Mouse (Mus musculus) lung, postnatal 25 days (tissue): Measurements from ENCODE around the gene Lamtor4.

ENCODE experiments used
- DNase-seq: peaks from one replicate; pipeline ENCODE4 v3.0.0; 2022; ENCODE audit warnings: low spot score

Lamtor4 gene

GRCm38 (mm10) chr5:138260834-138261233 is 5.6 kb downstream of the Lamtor4 start:
- no peak for DNase-seq

- DNase-seq: no peak
Observed at GRCm38 (mm10) chr5:138262001-138262400, 6.7 kb downstream of the Lamtor4 start.

GRCm38 (mm10) chr5:138262582-138263240 is 7.4 kb downstream of the Lamtor4 start:
- no peak for DNase-seq

- DNase-seq: peak; percentile 92
Observed at GRCm38 (mm10) chr5:138263260-138264206, 8.3 kb downstream of the Lamtor4 start, which contains the start of gene BC037034. Gene BC037034 (minus strand): TSS chr5:138264033.

GRCm38 (mm10) chr5:138264207-138264578 is 8.9 kb downstream of the Lamtor4 start:
- DNase-seq: no peak

GRCm38 (mm10) chr5:138265712-138266111 is 10.4 kb downstream of the Lamtor4 start:
- no peak for DNase-seq

GRCm38 (mm10) chr5:138267114-138267513 is 11.8 kb downstream of the Lamtor4 start:
- DNase-seq: no peak

- DNase-seq: no peak
Observed at GRCm38 (mm10) chr5:138268980-138269379, 13.7 kb downstream of the Lamtor4 start.

- no peak for DNase-seq
Observed at GRCm38 (mm10) chr5:138271232-138271631, 15.9 kb downstream of the Lamtor4 start.

GRCm38 (mm10) chr5:138272409-138272923 is 17.2 kb downstream of the Lamtor4 start, which contains the start of gene Gal3st4:
Gene Gal3st4 (minus strand): TSS chr5:138272840.
- no peak for DNase-seq

GRCm38 (mm10) chr5:138274186-138274585 is 18.9 kb downstream of the Lamtor4 start:
- no peak for DNase-seq

- DNase-seq: no peak
Observed at GRCm38 (mm10) chr5:138275216-138276050, 20.2 kb downstream of the Lamtor4 start.

GRCm38 (mm10) chr5:138277994-138278393 is 22.7 kb downstream of the Lamtor4 start:
- DNase-seq: no peak

- peak; percentile 82 for DNase-seq
Observed at GRCm38 (mm10) chr5:138279585-138280424, 24.5 kb downstream of the Lamtor4 start, which contains the start of the genes Gm43720, Gpc2 and Stag3. Gene Gm43720 (minus strand): TSS chr5:138279958. Gene Gpc2 (minus strand): TSS chr5:138280005. Gene Stag3 (plus strand): TSS chr5:138280240.

- DNase-seq: no peak
Observed at GRCm38 (mm10) chr5:138280425-138280768, 25.1 kb downstream of the Lamtor4 start.

GRCm38 (mm10) chr5:138280829-138281228 is 25.5 kb downstream of the Lamtor4 start:
- DNase-seq: no peak

- DNase-seq: no peak
Observed at GRCm38 (mm10) chr5:138281798-138282197, 26.5 kb downstream of the Lamtor4 start.

- DNase-seq: no peak
Observed at GRCm38 (mm10) chr5:138283540-138283939, 28.3 kb downstream of the Lamtor4 start.

GRCm38 (mm10) chr5:138287861-138288260 is 32.6 kb downstream of the Lamtor4 start:
- no peak for DNase-seq

- DNase-seq: no peak
Observed at GRCm38 (mm10) chr5:138291638-138292037, 36.4 kb downstream of the Lamtor4 start.

GRCm38 (mm10) chr5:138294158-138294557 is 38.9 kb downstream of the Lamtor4 start:
- DNase-seq: no peak
